Mouse (Mus musculus): ENCODE data around the gene Zfp592. TPM values are rescaled to one million over a fixed set of nuclear protein-coding genes. Genes with fewer than 3 reads are reported as not detected.

Zfp592 gene
- polyA plus RNA-seq, 1 experiment from 2014 or later, result 10.6 TPM

GRCm38 (mm10) chr7:81059388-81059787, 65.9 kb downstream of the Zfp592 start:
- WGBS, result 77% methylated on average over 5 of the region's 5 CpGs
- ATAC-seq, result no peak
- no peaks in the 10 kb centered on the region for H3K9me3 ChIP-seq (replicated peaks; ENCODE audit: control insufficient read depth, low read length, poor library complexity, severe bottlenecking)
- no peak overlapping the region for H3K27ac ChIP-seq (ENCODE audit: low read length)
- H3K9ac ChIP-seq (ENCODE audit: low read depth, low read length), result no peak overlapping the region
- H3K4me1 ChIP-seq (ENCODE audit: control insufficient read depth, insufficient read depth, low read length), result no peaks in the 10 kb centered on the region
- no peak overlapping the region for H3K4me2 ChIP-seq (ENCODE audit: low read length)
- H3K36me3 ChIP-seq (ENCODE audit: control insufficient read depth, insufficient read depth, low read length), result no peaks in the 10 kb centered on the region
- no peaks in the 10 kb centered on the region for H3K27me3 ChIP-seq (ENCODE audit: control insufficient read depth, insufficient read depth, low read depth, low read length)
- no peak overlapping the region for H3K4me3 ChIP-seq (ENCODE audit: low read depth, low read length)

- H3K4me1 ChIP-seq (ENCODE audit: control insufficient read depth, insufficient read depth, low read length), result no peaks in the 10 kb centered on the region
- no peaks in the 10 kb centered on the region for H3K36me3 ChIP-seq (ENCODE audit: control insufficient read depth, insufficient read depth, low read length)
- no peak overlapping the region for H3K27ac ChIP-seq (ENCODE audit: low read length)
- H3K4me3 ChIP-seq (ENCODE audit: low read depth, low read length), result no peak overlapping the region
- no peaks in the 10 kb centered on the region for H3K27me3 ChIP-seq (ENCODE audit: control insufficient read depth, insufficient read depth, low read depth, low read length)
- H3K4me2 ChIP-seq (ENCODE audit: low read length), result no peak overlapping the region
- H3K9me3 ChIP-seq (replicated peaks; ENCODE audit: control insufficient read depth, low read length, poor library complexity, severe bottlenecking), result no peaks in the 10 kb centered on the region
- no peak overlapping the region for H3K9ac ChIP-seq (ENCODE audit: low read depth, low read length)
- 80% methylated on average over 2 of the region's 2 CpGs for WGBS
- no peak for ATAC-seq
Observed at GRCm38 (mm10) chr7:81060908-81061307, 67.4 kb downstream of the Zfp592 start.

- Histone ChIP-seq H3K27me3 (ENCODE audit: control insufficient read depth, insufficient read depth, low read depth, low read length) (no peaks in the 10 kb centered on the region), H3K9ac (ENCODE audit: low read depth, low read length) (no peak overlapping the region), H3K9me3 (replicated peaks; ENCODE audit: control insufficient read depth, low read length, poor library complexity, severe bottlenecking) (no peaks in the 10 kb centered on the region), H3K36me3 (ENCODE audit: control insufficient read depth, insufficient read depth, low read length) (no peaks in the 10 kb centered on the region), H3K27ac (ENCODE audit: low read length) (no peak overlapping the region), H3K4me3 (ENCODE audit: low read depth, low read length) (no peak overlapping the region), H3K4me2 (ENCODE audit: low read length) (no peak overlapping the region), H3K4me1 (ENCODE audit: control insufficient read depth, insufficient read depth, low read length) (no peaks in the 10 kb centered on the region)
- no peak for ATAC-seq
- WGBS, result 93% methylated on average over 11 of the region's 11 CpGs
Observed at GRCm38 (mm10) chr7:81061936-81062335, 68.5 kb downstream of the Zfp592 start.

- Histone ChIP-seq H3K9me3 (replicated peaks; ENCODE audit: control insufficient read depth, low read length, poor library complexity, severe bottlenecking) (no peaks in the 10 kb centered on the region), H3K27ac (ENCODE audit: low read length) (no peak overlapping the region), H3K36me3 (ENCODE audit: control insufficient read depth, insufficient read depth, low read length) (no peaks in the 10 kb centered on the region), H3K4me2 (ENCODE audit: low read length) (no peak overlapping the region), H3K4me1 (ENCODE audit: control insufficient read depth, insufficient read depth, low read length) (no peaks in the 10 kb centered on the region), H3K27me3 (ENCODE audit: control insufficient read depth, insufficient read depth, low read depth, low read length) (no peaks in the 10 kb centered on the region), H3K9ac (ENCODE audit: low read depth, low read length) (no peak overlapping the region), H3K4me3 (ENCODE audit: low read depth, low read length) (no peak overlapping the region)
- ATAC-seq, result no peak
- WGBS, result 64% methylated on average over 9 of the region's 9 CpGs
Observed at GRCm38 (mm10) chr7:81063332-81063731, 69.9 kb downstream of the Zfp592 start.

GRCm38 (mm10) chr7:81066714-81067113, 73.2 kb downstream of the Zfp592 start:
- H3K4me3 ChIP-seq (ENCODE audit: low read depth, low read length), result no peak overlapping the region
- ATAC-seq, result no peak
- 49% methylated on average over 6 of the region's 6 CpGs for WGBS

GRCm38 (mm10) chr7:81072463-81072862, 79.0 kb downstream of the Zfp592 start:
- ATAC-seq, result no peak
- no peaks in the 10 kb centered on the region for H3K27me3 ChIP-seq (ENCODE audit: control insufficient read depth, insufficient read depth, low read depth, low read length)
- 63% methylated on average over 5 of the region's 5 CpGs for WGBS
- H3K4me2 ChIP-seq (ENCODE audit: low read length), result no peak overlapping the region
- H3K4me1 ChIP-seq (ENCODE audit: control insufficient read depth, insufficient read depth, low read length), result no peaks in the 10 kb centered on the region
- H3K36me3 ChIP-seq (ENCODE audit: control insufficient read depth, insufficient read depth, low read length), result no peaks in the 10 kb centered on the region
- H3K9ac ChIP-seq (ENCODE audit: low read depth, low read length), result no peak overlapping the region
- no peaks in the 10 kb centered on the region for H3K9me3 ChIP-seq (replicated peaks; ENCODE audit: control insufficient read depth, low read length, poor library complexity, severe bottlenecking)
- H3K4me3 ChIP-seq (ENCODE audit: low read depth, low read length), result no peak overlapping the region
- no peak overlapping the region for H3K27ac ChIP-seq (ENCODE audit: low read length)

More at GRCm38 (mm10) chr7:81066714-81067113, 73.2 kb downstream of the Zfp592 start:
- H3K4me2 ChIP-seq (ENCODE audit: low read length), result no peak overlapping the region
- H3K27me3 ChIP-seq (ENCODE audit: control insufficient read depth, insufficient read depth, low read depth, low read length), result no peaks in the 10 kb centered on the region
- no peaks in the 10 kb centered on the region for H3K9me3 ChIP-seq (replicated peaks; ENCODE audit: control insufficient read depth, low read length, poor library complexity, severe bottlenecking)
- no peak overlapping the region for H3K27ac ChIP-seq (ENCODE audit: low read length)
- no peaks in the 10 kb centered on the region for H3K4me1 ChIP-seq (ENCODE audit: control insufficient read depth, insufficient read depth, low read length)
- no peaks in the 10 kb centered on the region for H3K36me3 ChIP-seq (ENCODE audit: control insufficient read depth, insufficient read depth, low read length)
- H3K9ac ChIP-seq (ENCODE audit: low read depth, low read length), result no peak overlapping the region

- ATAC-seq, result no peak
- H3K27ac ChIP-seq (ENCODE audit: low read length), result no peak overlapping the region
- H3K9me3 ChIP-seq (replicated peaks; ENCODE audit: control insufficient read depth, low read length, poor library complexity, severe bottlenecking), result no peaks in the 10 kb centered on the region
- H3K4me3 ChIP-seq (ENCODE audit: low read depth, low read length), result no peak overlapping the region
- 80% methylated on average over 5 of the region's 5 CpGs for WGBS
- no peaks in the 10 kb centered on the region for H3K36me3 ChIP-seq (ENCODE audit: control insufficient read depth, insufficient read depth, low read length)
- no peaks in the 10 kb centered on the region for H3K4me1 ChIP-seq (ENCODE audit: control insufficient read depth, insufficient read depth, low read length)
- H3K9ac ChIP-seq (ENCODE audit: low read depth, low read length), result no peak overlapping the region
- no peak overlapping the region for H3K4me2 ChIP-seq (ENCODE audit: low read length)
- no peaks in the 10 kb centered on the region for H3K27me3 ChIP-seq (ENCODE audit: control insufficient read depth, insufficient read depth, low read depth, low read length)
Observed at GRCm38 (mm10) chr7:81073273-81073672, 79.8 kb downstream of the Zfp592 start.

GRCm38 (mm10) chr7:81074546-81074945, 81.1 kb downstream of the Zfp592 start:
- Histone ChIP-seq H3K4me1 (ENCODE audit: control insufficient read depth, insufficient read depth, low read length) (no peaks in the 10 kb centered on the region), H3K9ac (ENCODE audit: low read depth, low read length) (no peak overlapping the region), H3K36me3 (ENCODE audit: control insufficient read depth, insufficient read depth, low read length) (no peaks in the 10 kb centered on the region), H3K4me2 (ENCODE audit: low read length) (no peak overlapping the region), H3K27ac (ENCODE audit: low read length) (no peak overlapping the region), H3K9me3 (replicated peaks; ENCODE audit: control insufficient read depth, low read length, poor library complexity, severe bottlenecking) (no peaks in the 10 kb centered on the region), H3K4me3 (ENCODE audit: low read depth, low read length) (no peak overlapping the region), H3K27me3 (ENCODE audit: control insufficient read depth, insufficient read depth, low read depth, low read length) (no peaks in the 10 kb centered on the region)
- ATAC-seq, result no peak
- 72% methylated on average over 9 of the region's 9 CpGs for WGBS

- no peaks in the 10 kb centered on the region for H3K36me3 ChIP-seq (ENCODE audit: control insufficient read depth, insufficient read depth, low read length)
- H3K27me3 ChIP-seq (ENCODE audit: control insufficient read depth, insufficient read depth, low read depth, low read length), result no peaks in the 10 kb centered on the region
- H3K4me2 ChIP-seq (ENCODE audit: low read length), result no peak overlapping the region
- no peaks in the 10 kb centered on the region for H3K4me1 ChIP-seq (ENCODE audit: control insufficient read depth, insufficient read depth, low read length)
- H3K4me3 ChIP-seq (ENCODE audit: low read depth, low read length), result no peak overlapping the region
- no peak overlapping the region for H3K27ac ChIP-seq (ENCODE audit: low read length)
- H3K9ac ChIP-seq (ENCODE audit: low read depth, low read length), result no peak overlapping the region
- H3K9me3 ChIP-seq (replicated peaks; ENCODE audit: control insufficient read depth, low read length, poor library complexity, severe bottlenecking), result no peaks in the 10 kb centered on the region
- ATAC-seq, result no peak
- 78% methylated on average over 7 of the region's 7 CpGs for WGBS
Observed at GRCm38 (mm10) chr7:81075299-81075698, 81.8 kb downstream of the Zfp592 start.

GRCm38 (mm10) chr7:81075732-81076131, 82.3 kb downstream of the Zfp592 start:
- no peak overlapping the region for H3K4me3 ChIP-seq (ENCODE audit: low read depth, low read length)
- no peaks in the 10 kb centered on the region for H3K36me3 ChIP-seq (ENCODE audit: control insufficient read depth, insufficient read depth, low read length)
- WGBS, result 83% methylated on average over 5 of the region's 5 CpGs
- no peaks in the 10 kb centered on the region for H3K9me3 ChIP-seq (replicated peaks; ENCODE audit: control insufficient read depth, low read length, poor library complexity, severe bottlenecking)
- no peaks in the 10 kb centered on the region for H3K27me3 ChIP-seq (ENCODE audit: control insufficient read depth, insufficient read depth, low read depth, low read length)
- ATAC-seq, result no peak
- H3K27ac ChIP-seq (ENCODE audit: low read length), result no peak overlapping the region
- no peak overlapping the region for H3K4me2 ChIP-seq (ENCODE audit: low read length)
- no peak overlapping the region for H3K9ac ChIP-seq (ENCODE audit: low read depth, low read length)
- no peaks in the 10 kb centered on the region for H3K4me1 ChIP-seq (ENCODE audit: control insufficient read depth, insufficient read depth, low read length)
